Mouse (Mus musculus) intestine, postnatal 0 days (tissue): ENCODE measurements around the gene Trim3. TPM values are rescaled to one million over a fixed set of nuclear protein-coding genes. Genes with fewer than 3 reads are reported as not detected.

Experiments
- ATAC-seq: fragments of 200-750 bp; cut with Nextera tagmentation; 2 replicates; pipeline ENCODE4 v1.8.0; 2017; ENCODE audit warnings: mild to moderate bottlenecking, moderate TSS enrichment, moderate library complexity
- H3K27ac ChIP-seq: fragments of 300-500 bp; sonication (generic); 2 replicates; pipeline ENCODE4 v1.5.1; 2014; ENCODE audit warnings: mild to moderate bottlenecking, low read depth, low read length, moderate library complexity
- H3K27me3 ChIP-seq: fragments of 300-500 bp; sonication (generic); replicated peaks from 2 replicates; pipeline ENCODE4 v1.6.1; 2014; ENCODE audit warnings: low read length, mixed read lengths; ENCODE audit not compliant: control insufficient read depth, insufficient read depth
- H3K36me3 ChIP-seq: fragments of 300-500 bp; sonication (generic); 2 replicates; pipeline ENCODE4 v1.6.1; 2014; ENCODE audit warnings: mild to moderate bottlenecking, moderate library complexity; ENCODE audit not compliant: control insufficient read depth, insufficient read depth
- H3K4me1 ChIP-seq: fragments of 300-500 bp; sonication (generic); replicated peaks from 2 replicates; pipeline ENCODE4 v1.6.1; 2014; ENCODE audit warnings: antibody characterized with exemption, low read length, mixed read lengths; ENCODE audit not compliant: control insufficient read depth, insufficient read depth
- H3K4me2 ChIP-seq: fragments of 300-500 bp; sonication (generic); replicated peaks from 2 replicates; pipeline ENCODE4 v1.6.1; 2014; ENCODE audit warnings: low read depth, mild to moderate bottlenecking, moderate library complexity
- H3K4me3 ChIP-seq: fragments of 300-500 bp; sonication (generic); 2 replicates; pipeline ENCODE4 v1.5.1; 2014; ENCODE audit warnings: low read depth, low read length
- H3K9ac ChIP-seq: fragments of 300-500 bp; sonication (generic); 2 replicates; pipeline ENCODE4 v1.6.1; 2014; ENCODE audit warnings: mild to moderate bottlenecking, low read depth, low read length
- H3K9me3 ChIP-seq: fragments of 300-500 bp; sonication (generic); 2 replicates; pipeline ENCODE4 v1.6.1; 2016; ENCODE audit warnings: mixed run types; ENCODE audit not compliant: control insufficient read depth
- CTCF ChIP-seq: sonication (generic); IDR thresholded peaks from 2 replicates; pipeline ENCODE4 v1.5.1; 2016; ENCODE audit warnings: low read depth, mild to moderate bottlenecking, control low read depth, antibody characterized with exemption, moderate library complexity
- WGBS: fragments of 180-500 bp; shearing (Covaris S2); extraction: QIAGEN DNeasy Blood & Tissue Kit; methylation state at CpG from one replicate; pipeline ENCODE4 v1.1.7; 2014; 5-methylcytosine and 5-hydroxymethylcytosine counted together
- polyA plus RNA-seq: library from polyadenylated mRNA; unstranded; fragments of >200 nt; fragmentation: Nextera tagmentation; extraction: Ambion mirVana; gene quantifications from 2 replicates; pipeline ENCODE4 v1.2.1, GENCODE M21; 2015

The Trim3 gene
- polyA plus RNA-seq, 1 experiment from 2014 or later, result 7.4 TPM

- Histone ChIP-seq H3K27me3 (no peaks in the 10 kb centered on the region), H3K27ac (no peak overlapping the region; the same call in 1 of the 2 replicates), H3K4me2 (no peak overlapping the region), H3K4me1 (no peaks in the 10 kb centered on the region), H3K4me3 (no peak overlapping the region), H3K9me3 (no peaks in the 10 kb centered on the region), H3K36me3 (peaks cover 58% of the 10 kb centered on the region), H3K9ac (no peak overlapping the region)
- no peak for ATAC-seq
- WGBS, result 97% methylated on average over 22 of the region's 22 CpGs
- TF ChIP-seq CTCF, result no peak
These were observed 15.6 kb downstream of the Trim3 start for GRCm38 (mm10) chr7:105617810-105618209.

- WGBS, result 77% methylated on average over 6 of the region's 6 CpGs
- H3K36me3 ChIP-seq, result peaks cover 66% of the 10 kb centered on the region
These were observed 16.8 kb downstream of the Trim3 start for GRCm38 (mm10) chr7:105616561-105616960.

GRCm38 (mm10) chr7:105615720-105616119, 17.7 kb downstream of the Trim3 start:
- no peak overlapping the region for H3K4me2 ChIP-seq
- no peaks in the 10 kb centered on the region for H3K9me3 ChIP-seq
- no peak overlapping the region for H3K9ac ChIP-seq
- H3K4me1 ChIP-seq, result no peaks in the 10 kb centered on the region
- 54% methylated on average over 1 of the region's 1 CpGs for WGBS
- H3K27ac ChIP-seq, result no peak overlapping the region
- no peaks in the 10 kb centered on the region for H3K27me3 ChIP-seq
- no peak overlapping the region for H3K4me3 ChIP-seq
- TF ChIP-seq CTCF, result no peak
- ATAC-seq, result no peak
- H3K36me3 ChIP-seq, result peaks cover 66% of the 10 kb centered on the region

More at GRCm38 (mm10) chr7:105616561-105616960, 16.8 kb downstream of the Trim3 start:
- Histone ChIP-seq H3K4me3 (no peak overlapping the region), H3K4me2 (no peak overlapping the region), H3K27me3 (no peaks in the 10 kb centered on the region), H3K27ac (no peak overlapping the region), H3K4me1 (no peaks in the 10 kb centered on the region), H3K9ac (no peak overlapping the region), H3K9me3 (no peaks in the 10 kb centered on the region)
- TF ChIP-seq CTCF, result no peak
- no peak for ATAC-seq

DNA sequence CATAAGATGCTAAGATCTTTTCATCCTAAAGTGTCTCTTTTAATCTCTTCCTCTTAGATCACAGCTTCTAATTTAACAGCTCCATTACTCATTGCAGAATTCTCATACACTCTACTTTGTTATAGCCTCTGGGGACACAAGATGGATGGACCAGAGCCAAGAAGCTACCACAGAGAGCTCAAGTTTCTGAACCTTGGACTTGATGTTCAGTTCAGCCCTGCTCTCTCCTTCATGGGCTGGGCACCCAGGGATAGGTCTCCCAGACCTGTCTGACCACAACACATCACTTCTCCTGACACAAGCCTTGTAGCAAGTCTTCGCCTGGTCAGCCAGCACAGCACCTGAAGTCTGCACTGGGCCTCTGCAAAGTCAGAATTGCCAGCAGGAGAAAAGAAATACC, 19.0 kb downstream of the Trim3 start:
- H3K4me1 ChIP-seq, result no peaks in the 10 kb centered on the region
- no peak overlapping the region for H3K9ac ChIP-seq
- ATAC-seq, result no peak
- no peak overlapping the region for H3K27ac ChIP-seq
- H3K36me3 ChIP-seq, result peaks cover 57% of the 10 kb centered on the region
- TF ChIP-seq CTCF, result no peak
- H3K4me2 ChIP-seq, result no peak overlapping the region
- 96% methylated on average over 1 of the region's 1 CpGs for WGBS
- H3K9me3 ChIP-seq, result no peaks in the 10 kb centered on the region
- H3K4me3 ChIP-seq, result no peak overlapping the region
- H3K27me3 ChIP-seq, result no peaks in the 10 kb centered on the region

- no peak for ATAC-seq
- Histone ChIP-seq H3K36me3 (peaks cover 34% of the 10 kb centered on the region; the same call in 1 of the 2 replicates), H3K27ac (no peak overlapping the region), H3K9ac (no peak overlapping the region), H3K4me2 (no peak overlapping the region), H3K9me3 (no peaks in the 10 kb centered on the region), H3K4me3 (no peak overlapping the region), H3K4me1 (no peaks in the 10 kb centered on the region), H3K27me3 (no peaks in the 10 kb centered on the region)
- no peak for TF ChIP-seq CTCF
- 97% methylated on average over 1 of the region's 1 CpGs for WGBS
These were observed 21.6 kb downstream of the Trim3 start for GRCm38 (mm10) chr7:105611767-105612166.

DNA sequence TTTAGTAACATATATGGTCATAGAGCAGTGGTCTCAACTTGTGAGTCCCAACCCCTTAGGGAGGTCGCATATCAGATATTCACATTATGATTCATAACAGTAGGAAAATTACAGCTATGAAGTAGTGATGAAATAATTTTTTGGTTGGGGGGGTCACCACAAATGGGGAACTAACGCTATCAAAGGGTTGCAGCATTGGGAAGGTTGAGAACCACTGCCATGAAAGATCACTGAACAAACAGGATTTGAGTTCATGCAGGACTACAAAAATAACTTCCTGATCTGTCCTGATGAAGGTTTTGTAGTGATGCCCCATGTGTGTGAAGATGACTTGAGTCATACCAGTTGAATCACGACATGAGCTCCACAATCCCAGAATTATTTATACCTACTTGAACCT, 24.9 kb downstream of the Trim3 start:
- 84% methylated on average over 3 of the region's 3 CpGs for WGBS
- no peak overlapping the region for H3K9ac ChIP-seq
- H3K27me3 ChIP-seq, result no peaks in the 10 kb centered on the region
- no peak for TF ChIP-seq CTCF
- no peaks in the 10 kb centered on the region for H3K4me1 ChIP-seq
- H3K4me2 ChIP-seq, result no peak overlapping the region
- ATAC-seq, result no peak
- H3K36me3 ChIP-seq, result peaks cover 24% of the 10 kb centered on the region; the same call in 1 of the 2 replicates
- H3K27ac ChIP-seq, result no peak overlapping the region
- H3K4me3 ChIP-seq, result no peak overlapping the region
- H3K9me3 ChIP-seq, result no peaks in the 10 kb centered on the region
